ENCODE assay signal across 26 mouse cellular contexts in the genomic region with DNA sequence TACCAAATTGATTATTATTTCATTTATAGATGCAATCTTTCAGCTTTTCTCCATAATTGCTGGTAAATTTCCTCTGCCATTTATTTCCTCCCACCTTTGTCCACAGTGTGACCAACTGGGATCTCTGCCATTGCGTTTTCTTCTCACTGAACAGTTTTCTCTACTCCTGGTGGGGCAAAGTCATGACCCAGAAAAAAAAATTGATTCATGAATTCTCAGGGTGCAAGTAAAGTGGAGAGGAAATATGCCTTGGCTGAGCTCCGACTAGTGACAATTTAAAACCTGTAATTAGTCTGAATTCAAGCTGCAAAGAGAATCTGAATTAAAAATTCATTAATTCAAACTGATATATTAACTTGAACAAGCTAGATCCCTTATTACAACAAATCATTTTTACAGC.
"Had no signal": no experiment of that assay in that cellular context is flagged by ENCODE, and none has a peak within 500 bp of the region (broad histone marks: within the 10 kb centered on the region; RNA-seq: fewer than 3 reads in every experiment).

No protein-coding gene starts in this region.

- H3K4me3 ChIP-seq: heart, embryonic 10.5 days; heart, embryonic 12.5 days; hindbrain, embryonic 10.5 days; hindbrain, embryonic 12.5 days; intestine, embryonic 15.5 days; limb, embryonic 13.5 days; limb, embryonic 15.5 days; liver, embryonic 12.5 days had no signal

- DNase-seq: gastrocnemius, postnatal 10 days; gastrocnemius, postnatal 25 days; heart, adult 18-20 months; heart, postnatal 10 days; heart, postnatal 4 days; kidney, adult 18-20 months; kidney, adult 8-10 months; kidney, postnatal 10 days; kidney, postnatal 36 days; layer of hippocampus, adult 9-11 months; layer of hippocampus, postnatal 36 days; left cerebral cortex, postnatal 4 days; lung, adult 18-20 months had no signal

- H3K4me1 ChIP-seq: heart, embryonic 10.5 days; heart, embryonic 12.5 days; hindbrain, embryonic 12.5 days; intestine, embryonic 15.5 days; limb, embryonic 13.5 days; limb, embryonic 15.5 days; liver, embryonic 12.5 days had no signal

- ATAC-seq: hindbrain, embryonic 16.5 days; inflammation-experienced regulatory T-cells, adult 6 months; intestine, embryonic 15.5 days; intestine, postnatal 0 days; liver, embryonic 12.5 days had no signal

- H3K27me3 ChIP-seq: heart, embryonic 12.5 days; hindbrain, embryonic 12.5 days; intestine, embryonic 15.5 days; limb, embryonic 13.5 days; limb, embryonic 15.5 days; liver, embryonic 12.5 days had no signal

- H3K36me3 ChIP-seq: heart, embryonic 10.5 days; heart, embryonic 12.5 days; hindbrain, embryonic 10.5 days; hindbrain, embryonic 12.5 days; intestine, embryonic 15.5 days; limb, embryonic 13.5 days; limb, embryonic 15.5 days; liver, embryonic 12.5 days had no signal

- H3K9me3 ChIP-seq: heart, embryonic 10.5 days; heart, embryonic 12.5 days; hindbrain, embryonic 10.5 days; hindbrain, embryonic 12.5 days; intestine, embryonic 15.5 days; limb, embryonic 13.5 days; limb, embryonic 15.5 days; liver, embryonic 12.5 days had no signal

- H3K4me2 ChIP-seq: heart, embryonic 12.5 days; hindbrain, embryonic 12.5 days; hindbrain, embryonic 14.5 days; intestine, embryonic 15.5 days; limb, embryonic 13.5 days; limb, embryonic 15.5 days; liver, embryonic 12.5 days had no signal

- H3K9ac ChIP-seq: heart, embryonic 12.5 days; hindbrain, embryonic 12.5 days; hindbrain, embryonic 14.5 days; intestine, embryonic 15.5 days; limb, embryonic 13.5 days; limb, embryonic 15.5 days; liver, embryonic 12.5 days; liver, embryonic 14.5 days had no signal

- H3K27ac ChIP-seq: heart, embryonic 10.5 days; hindbrain, embryonic 10.5 days; hindbrain, embryonic 12.5 days; hindbrain, embryonic 14.5 days; intestine, embryonic 15.5 days; limb, embryonic 13.5 days; limb, embryonic 15.5 days; liver, embryonic 12.5 days; liver, embryonic 14.5 days had no signal
